Comparison of ENCODE assay signal across 10 mouse cellular contexts in the genomic region with DNA sequence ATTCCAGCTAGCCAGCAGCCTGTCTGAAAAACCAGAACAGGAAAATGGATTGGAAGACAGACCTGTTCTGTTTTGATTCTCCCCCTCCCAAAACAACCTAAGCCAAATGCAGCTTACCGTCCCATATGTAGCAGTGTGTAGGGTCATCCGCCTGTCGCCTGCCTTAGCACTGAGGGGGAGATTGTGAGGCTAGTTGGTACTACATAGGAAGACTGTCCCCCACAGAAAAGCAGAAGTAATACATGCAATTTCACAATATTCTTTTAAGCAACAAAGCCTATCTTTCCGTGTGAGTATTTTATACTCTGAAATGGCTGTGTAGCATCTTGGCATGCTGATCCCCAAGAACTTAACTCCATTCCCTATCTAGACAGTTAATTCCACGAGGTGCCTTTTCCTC. TPM values are rescaled to one million over a fixed set of nuclear protein-coding genes. Genes with fewer than 3 reads are reported as not detected.
A peak's percentile ranks its signal among the peaks of the same experiment; 100 is the strongest.
DNase-seq lines count a peak whose midpoint lies in the region; ATAC-seq and TF ChIP-seq lines count a peak whose summit lies in the region.
"Had no signal": no experiment of that assay in that cellular context is flagged by ENCODE, and none has a peak within 500 bp of the region (broad histone marks: within the 10 kb centered on the region; RNA-seq: fewer than 3 reads in every experiment).

No protein-coding gene starts in this region.

- H3K4me3 ChIP-seq in heart, embryonic 11.5 days (ENCODE audit: low read depth, low read length): no peak overlapping the region
- H3K4me3 ChIP-seq in liver, embryonic 12.5 days: no peak overlapping the region
- H3K4me3 ChIP-seq in liver, embryonic 11.5 days (ENCODE audit: low read depth, low read length): no peak overlapping the region
- H3K4me3 ChIP-seq in bone marrow, adult 2 months (replicated peaks; ENCODE audit: control insufficient read depth, low read depth, low read length): peak overlapping the region; percentile 28
- H3K4me3 ChIP-seq: forebrain, embryonic 13.5 days had no signal

- H3K27ac ChIP-seq in heart, embryonic 11.5 days (ENCODE audit: low read depth, low read length): peak overlapping the region; percentile 12; the same call in 1 of the 2 replicates
- H3K27ac ChIP-seq in liver, embryonic 12.5 days: peak overlapping the region; percentile 36
- H3K27ac ChIP-seq in liver, embryonic 11.5 days (ENCODE audit: low read depth, low read length): no peak overlapping the region
- peak overlapping the region; percentile 86 for H3K27ac ChIP-seq in bone marrow, adult 2 months (ENCODE audit: control insufficient read depth, insufficient read depth, low read depth, low read length, poor library complexity)
- H3K27ac ChIP-seq: forebrain, embryonic 13.5 days had no signal

- H3K9ac ChIP-seq in heart, embryonic 11.5 days (ENCODE audit: low read depth, low read length): peak overlapping the region; percentile 43; the same call in 1 of the 2 replicates
- H3K9ac ChIP-seq in liver, embryonic 12.5 days: no peak overlapping the region
- no peak overlapping the region for H3K9ac ChIP-seq in liver, embryonic 11.5 days (ENCODE audit: low read depth, low read length)

- ATAC-seq in heart, embryonic 11.5 days (replicated peaks; ENCODE audit: insufficient number of reproducible peaks, low FRiP score, low TSS enrichment): no peak
- no peak for ATAC-seq in liver, embryonic 12.5 days
- no peak for ATAC-seq in liver, embryonic 11.5 days (replicated peaks; ENCODE audit: low FRiP score)
- ATAC-seq in megakaryocyte, adult 5-6 weeks (ENCODE audit: poor library complexity, severe bottlenecking): peak; percentile 83
- no peak for ATAC-seq in activated CD4-positive, CD25-positive, alpha-beta regulatory T cell, adult 4 months
- ATAC-seq: forebrain, embryonic 13.5 days; midbrain, embryonic 16.5 days had no signal

- H3K4me1 ChIP-seq in heart, embryonic 11.5 days (ENCODE audit: control insufficient read depth, insufficient read depth, low read length): peaks cover 30% of the 10 kb centered on the region
- peaks cover 68% of the 10 kb centered on the region for H3K4me1 ChIP-seq in liver, embryonic 12.5 days
- H3K4me1 ChIP-seq in liver, embryonic 11.5 days (replicated peaks; ENCODE audit: control insufficient read depth, insufficient read depth, low read length): peaks cover 39% of the 10 kb centered on the region
- H3K4me1 ChIP-seq in bone marrow, adult 2 months (ENCODE audit: control insufficient read depth, insufficient read depth, low read length): peaks cover 12% of the 10 kb centered on the region

- H3K27me3 ChIP-seq in heart, embryonic 11.5 days (ENCODE audit: control insufficient read depth, insufficient read depth, low read length): no peaks in the 10 kb centered on the region
- no peaks in the 10 kb centered on the region for H3K27me3 ChIP-seq in liver, embryonic 12.5 days (replicated peaks)
- H3K27me3 ChIP-seq in liver, embryonic 11.5 days (replicated peaks; ENCODE audit: control insufficient read depth, insufficient read depth, low read length): no peaks in the 10 kb centered on the region
- H3K27me3 ChIP-seq: forebrain, embryonic 13.5 days had no signal

- TF ChIP-seq CTCF in bone marrow, adult 2 months (IDR thresholded peaks at IDR 0.05; ENCODE audit: control insufficient read depth, insufficient read depth, low read length): no peak

- 67% methylated on average over 5 of the region's 5 CpGs for WGBS in heart, embryonic 11.5 days (ENCODE audit: insufficient replicate concordance)
- 61% methylated on average over 5 of the region's 5 CpGs for whole genome bisulfite sequencing in liver, embryonic 12.5 days (ENCODE audit: insufficient replicate concordance)
- 70% methylated on average over 5 of the region's 5 CpGs for WGBS in liver, embryonic 11.5 days
- WGBS in bone marrow, adult 2 months: 15% methylated on average over 5 of the region's 5 CpGs

- TF ChIP-seq POLR2A in bone marrow, adult 2 months (IDR thresholded peaks at IDR 0.05; ENCODE audit: borderline replicate concordance, control insufficient read depth, low read depth, low read length): no peak

- H3K9me3 ChIP-seq in heart, embryonic 11.5 days (replicated peaks; ENCODE audit: control insufficient read depth, low read length): no peaks in the 10 kb centered on the region
- no peaks in the 10 kb centered on the region for H3K9me3 ChIP-seq in liver, embryonic 12.5 days (replicated peaks)
- no peaks in the 10 kb centered on the region for H3K9me3 ChIP-seq in liver, embryonic 11.5 days (ENCODE audit: control insufficient read depth, low read length)
- H3K9me3 ChIP-seq: forebrain, embryonic 13.5 days had no signal

- DNase-seq in heart, postnatal 36 days: no peak
- DNase-seq in liver, embryonic 11.5 days (ENCODE audit: low spot score): no peak
- DNase-seq in urinary bladder, adult 18-20 months (ENCODE audit: low spot score in 2 of 2): no peak

- no peaks in the 10 kb centered on the region for H3K36me3 ChIP-seq in heart, embryonic 11.5 days (ENCODE audit: control insufficient read depth, insufficient read depth, low read length)
- peaks cover 24% of the 10 kb centered on the region for H3K36me3 ChIP-seq in liver, embryonic 12.5 days
- 0 out of 2 replicates have a peak, but pooled peaks cover 2% of the 10 kb centered on the region for H3K36me3 ChIP-seq in liver, embryonic 11.5 days (ENCODE audit: control insufficient read depth, insufficient read depth, low read length)

- intact Hi-C loops in heart, postnatal 36 days (cut with DNase I): no loop called here

- H3K4me2 ChIP-seq in heart, embryonic 11.5 days: no peak overlapping the region
- H3K4me2 ChIP-seq in liver, embryonic 12.5 days: no peak overlapping the region
- no peak overlapping the region for H3K4me2 ChIP-seq in liver, embryonic 11.5 days
- H3K4me2 ChIP-seq: forebrain, embryonic 13.5 days had no signal

RNA-seq across cellular contexts. Expression of a gene that starts 44.7 kb away (rescaled TPM):
- 249 and 252 TPM in 2 replicates for polyA plus RNA-seq in heart, embryonic 11.5 days (2014; fragmentation: Nextera tagmentation; extraction: Ambion mirVana)
- 100 to 1,000 TPM; 221 to 229 TPM for total RNA-seq in heart, postnatal 36 days (2021)
- 133 and 134 TPM in 2 replicates for polyA plus RNA-seq in liver, embryonic 12.5 days (2016; fragmentation: Nextera tagmentation; extraction: Ambion mirVana)
- polyA plus RNA-seq in liver, embryonic 11.5 days (2014; fragmentation: Nextera tagmentation; extraction: Ambion mirVana): 178 and 186 TPM in 2 replicates
- 109 and 152 TPM in 2 replicates for polyA plus RNA-seq in bone marrow, adult 2 months (2011; ENCODE audit: insufficient read depth, insufficient read length, low replicate concordance, missing spikeins)
- total RNA-seq in megakaryocyte, adult 5-6 weeks (2015): 47.7 and 50.9 TPM in 2 replicates
- total RNA-seq in megakaryocyte, adult 5-6 weeks (2017): 36.8 and 55.2 TPM in 2 replicates
- 1 to 10 TPM; 4.2 to 6.4 TPM for polyA plus RNA-seq in activated CD4-positive, CD25-positive, alpha-beta regulatory T cell, adult 4 months (2017; shearing (Covaris generic))

RNA-seq across cellular contexts. Expression of a gene that starts 47.1 kb away (rescaled TPM):
- polyA plus RNA-seq in heart, embryonic 11.5 days (2014; fragmentation: Nextera tagmentation; extraction: Ambion mirVana): 3.8 and 4.3 TPM in 2 replicates
- total RNA-seq in heart, postnatal 36 days (2021): under 1 TPM; 0.60 to 0.64 TPM
- polyA plus RNA-seq in liver, embryonic 12.5 days (2016; fragmentation: Nextera tagmentation; extraction: Ambion mirVana): 6.6 and 6.7 TPM in 2 replicates
- polyA plus RNA-seq in liver, embryonic 11.5 days (2014; fragmentation: Nextera tagmentation; extraction: Ambion mirVana): 10.2 and 11.3 TPM in 2 replicates
- 4.0 and 14.9 TPM in 2 replicates for polyA plus RNA-seq in bone marrow, adult 2 months (2011; ENCODE audit: insufficient read depth, insufficient read length, low replicate concordance, missing spikeins)
- 3.7 and 5.3 TPM in 2 replicates for total RNA-seq in megakaryocyte, adult 5-6 weeks (2015)
- 6.1 and 7.6 TPM in 2 replicates for total RNA-seq in megakaryocyte, adult 5-6 weeks (2017)
- 10 to 100 TPM in 1 of 2 experiments, 1 to 10 TPM in 1; 8.1 to 10.8 TPM for polyA plus RNA-seq in activated CD4-positive, CD25-positive, alpha-beta regulatory T cell, adult 4 months (2017; shearing (Covaris generic))

RNA-seq across cellular contexts. Expression of a gene that starts 58.0 kb away (rescaled TPM):
- 77.5 and 79.0 TPM in 2 replicates for polyA plus RNA-seq in heart, embryonic 11.5 days (2014; fragmentation: Nextera tagmentation; extraction: Ambion mirVana)
- total RNA-seq in heart, postnatal 36 days (2021): 100 to 1,000 TPM; 316 to 421 TPM
- 127 and 132 TPM in 2 replicates for polyA plus RNA-seq in liver, embryonic 12.5 days (2016; fragmentation: Nextera tagmentation; extraction: Ambion mirVana)
- 116 TPM in 2 replicates for polyA plus RNA-seq in liver, embryonic 11.5 days (2014; fragmentation: Nextera tagmentation; extraction: Ambion mirVana)
- 328 and 366 TPM in 2 replicates for polyA plus RNA-seq in bone marrow, adult 2 months (2011; ENCODE audit: insufficient read depth, insufficient read length, low replicate concordance, missing spikeins)
- total RNA-seq in megakaryocyte, adult 5-6 weeks (2015): 797 and 809 TPM in 2 replicates
- 623 and 641 TPM in 2 replicates for total RNA-seq in megakaryocyte, adult 5-6 weeks (2017)
- 100 to 1,000 TPM; 149 to 159 TPM for polyA plus RNA-seq in activated CD4-positive, CD25-positive, alpha-beta regulatory T cell, adult 4 months (2017; shearing (Covaris generic))

Comparison
In these comparisons a context has a peak if more than half of its experiments do, and no peak if none do; other contexts are left out.
1. RNA of a gene that starts 44.7 kb away (polyA plus RNA-seq): 249 to 252 TPM in heart, embryonic 11.5 days, 178 to 186 TPM in liver, embryonic 11.5 days, 109 to 152 TPM in bone marrow, adult 2 months and 133 to 134 TPM in liver, embryonic 12.5 days; 4.2 to 6.4 TPM in activated CD4-positive, CD25-positive, alpha-beta regulatory T cell, adult 4 months; every median in the first group is over 10 times any median in the second.